Mouse (Mus musculus): Measurements from ENCODE around the gene Gm44973. TPM values are rescaled to one million over a fixed set of nuclear protein-coding genes. Genes with fewer than 3 reads are reported as not detected.

Gene Gm44973
- polyA plus RNA-seq, 2 experiments = 0.03 to 1.9 TPM

DNA sequence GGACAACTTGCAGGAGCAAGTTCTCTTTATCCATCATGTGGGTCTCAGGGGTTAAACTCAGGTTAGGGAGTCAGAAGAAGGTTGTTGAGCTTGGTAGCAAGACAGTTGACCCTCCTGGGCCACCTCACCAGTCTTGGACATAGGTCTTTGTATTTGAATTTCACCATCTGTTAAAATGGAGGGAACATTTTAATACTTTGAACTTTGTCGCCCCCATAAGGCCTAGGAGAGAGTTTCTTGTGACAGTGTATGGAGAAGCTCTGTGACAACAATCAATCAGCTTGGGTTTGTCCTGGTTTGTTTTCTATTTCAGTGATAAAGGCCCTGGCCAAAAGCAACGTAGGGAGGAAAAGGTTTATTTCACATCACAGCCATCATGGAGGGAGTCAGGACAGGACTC, 32.0 kb downstream of the Gm44973 start:
- Histone ChIP-seq H3K27me3 (ENCODE audit: control insufficient read depth, insufficient read depth, low read length) (peaks cover 30% of the 10 kb centered on the region), H3K4me1 (replicated peaks; ENCODE audit: control insufficient read depth in 2 of 2, insufficient read depth in 2 of 2, low read length in 1 of 2) (peaks cover 0 to 9% of the 10 kb centered on the region in 2 experiments; a peak in 2 of 4 replicates), H3K27ac (no peak overlapping the region), H3K9ac (replicated peaks) (no peak overlapping the region), H3K4me2 (ENCODE audit: low read depth) (no peak overlapping the region), H3K4me3 (ENCODE audit: insufficient read depth in 1 of 2, low read depth in 2 of 2, low read length in 2 of 2) (no peak overlapping the region), H3K9me3 (ENCODE audit: control insufficient read depth, low read length) (no peaks in the 10 kb centered on the region), H3K36me3 (replicated peaks; ENCODE audit: control insufficient read depth, insufficient read depth, low read depth) (no peaks in the 10 kb centered on the region)
- 13% methylated on average over 2 of the region's 2 CpGs for WGBS (ENCODE audit: insufficient replicate concordance)
- ATAC-seq (ENCODE audit: insufficient read depth) (no peak), DNase-seq (ENCODE audit: low read depth in 3 of 3, low spot score in 3 of 3) (peak in 1 of 3 experiments; percentile 32)
- peak; percentile 49 for TF ChIP-seq CTCF (IDR thresholded peaks at IDR 0.05; ENCODE audit: low read depth)
- no peak for TF ChIP-seq EP300 (IDR thresholded peaks at IDR 0.05; ENCODE audit: low read depth)

GRCm38 (mm10) chr7:5051193-5052192, 36.2 kb downstream of the Gm44973 start, which contains the start of gene Zfp580:
Zfp580 (plus strand) TSS chr7:5051538.
- H3K27me3 ChIP-seq (ENCODE audit: control insufficient read depth, insufficient read depth, low read length) = peaks cover 72% of the 10 kb centered on the region
- H3K27ac ChIP-seq = no peak within 1 kb of the TSS
- DNase-seq (ENCODE audit: low read depth in 3 of 3, low spot score in 3 of 3) (no peak), ATAC-seq (ENCODE audit: insufficient read depth) (peak; percentile 55)
- peak within 1 kb of the TSS; percentile 68 for H3K4me2 ChIP-seq (ENCODE audit: low read depth)
- H3K4me3 ChIP-seq (ENCODE audit: insufficient read depth in 1 of 2, low read depth in 2 of 2, low read length in 2 of 2) = peak within 1 kb of the TSS; percentile 58 to 59
- WGBS (ENCODE audit: insufficient replicate concordance) = 1% methylated on average over 65 of the region's 65 CpGs
- H3K36me3 ChIP-seq (replicated peaks; ENCODE audit: control insufficient read depth, insufficient read depth, low read depth) = no peaks in the 10 kb centered on the region
- H3K9me3 ChIP-seq (ENCODE audit: control insufficient read depth, low read length) = no peaks in the 10 kb centered on the region
- peaks cover 0 to 9% of the 10 kb centered on the region in 2 experiments; a peak in 2 of 4 replicates for H3K4me1 ChIP-seq (replicated peaks; ENCODE audit: control insufficient read depth in 2 of 2, insufficient read depth in 2 of 2, low read length in 1 of 2)
- TF ChIP-seq EP300 (IDR thresholded peaks at IDR 0.05; ENCODE audit: low read depth) (no peak), CTCF (IDR thresholded peaks at IDR 0.05; ENCODE audit: low read depth) (no peak)
- H3K9ac ChIP-seq (replicated peaks) = peak within 1 kb of the TSS; percentile 48; the same call in 1 of the 2 replicates

GRCm38 (mm10) chr7:5052438-5052837, 37.1 kb downstream of the Gm44973 start:
- no peaks in the 10 kb centered on the region for H3K9me3 ChIP-seq (ENCODE audit: control insufficient read depth, low read length)
- 2% methylated on average over 11 of the region's 12 CpGs for WGBS (ENCODE audit: insufficient replicate concordance)
- H3K27me3 ChIP-seq (ENCODE audit: control insufficient read depth, insufficient read depth, low read length) = peaks cover 81% of the 10 kb centered on the region
- H3K36me3 ChIP-seq (replicated peaks; ENCODE audit: control insufficient read depth, insufficient read depth, low read depth) = no peaks in the 10 kb centered on the region
- DNase-seq (ENCODE audit: low read depth in 3 of 3, low spot score in 3 of 3) = no peak
- H3K27ac ChIP-seq = no peak overlapping the region
- H3K9ac ChIP-seq (replicated peaks) = no peak overlapping the region
- no peak for TF ChIP-seq EP300 (IDR thresholded peaks at IDR 0.05; ENCODE audit: low read depth)
- TF ChIP-seq CTCF (IDR thresholded peaks at IDR 0.05; ENCODE audit: low read depth) = no peak
- peak overlapping the region in 1 of 2 experiments; percentile 31; a peak in 2 of 4 replicates for H3K4me3 ChIP-seq (ENCODE audit: insufficient read depth in 1 of 2, low read depth in 2 of 2, low read length in 2 of 2)
- H3K4me2 ChIP-seq (ENCODE audit: low read depth) = peak overlapping the region; percentile 36
- peaks cover 0 to 7% of the 10 kb centered on the region in 2 experiments; a peak in 2 of 4 replicates for H3K4me1 ChIP-seq (replicated peaks; ENCODE audit: control insufficient read depth in 2 of 2, insufficient read depth in 2 of 2, low read length in 1 of 2)
- ATAC-seq (ENCODE audit: insufficient read depth) = no peak

DNA sequence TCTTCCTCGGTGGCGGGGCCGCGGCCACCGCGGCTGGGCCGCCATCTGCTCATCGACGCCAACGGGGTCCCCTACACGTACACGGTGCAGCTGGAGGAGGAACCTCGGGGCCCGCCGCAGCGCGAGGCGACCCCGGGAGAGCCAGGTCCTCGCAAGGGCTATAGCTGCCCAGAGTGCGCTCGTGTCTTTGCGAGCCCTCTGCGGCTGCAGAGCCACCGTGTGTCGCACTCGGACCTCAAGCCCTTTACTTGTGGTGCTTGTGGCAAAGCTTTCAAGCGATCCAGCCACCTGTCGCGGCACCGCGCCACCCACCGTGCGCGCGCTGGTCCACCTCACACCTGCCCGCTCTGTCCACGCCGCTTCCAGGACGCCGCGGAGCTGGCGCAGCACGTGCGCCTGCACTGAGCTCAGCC, 37.6 kb downstream of the Gm44973 start:
- DNase-seq (ENCODE audit: low read depth in 3 of 3, low spot score in 3 of 3) (no peak), ATAC-seq (ENCODE audit: insufficient read depth) (no peak)
- no peak overlapping the region for H3K27ac ChIP-seq
- no peak overlapping the region for H3K9ac ChIP-seq (replicated peaks)
- H3K4me1 ChIP-seq (replicated peaks; ENCODE audit: control insufficient read depth in 2 of 2, insufficient read depth in 2 of 2, low read length in 1 of 2) = peaks cover 0 to 7% of the 10 kb centered on the region in 2 experiments; a peak in 2 of 4 replicates
- TF ChIP-seq CTCF (IDR thresholded peaks at IDR 0.05; ENCODE audit: low read depth) = no peak
- TF ChIP-seq EP300 (IDR thresholded peaks at IDR 0.05; ENCODE audit: low read depth) = no peak
- peaks cover 86% of the 10 kb centered on the region for H3K27me3 ChIP-seq (ENCODE audit: control insufficient read depth, insufficient read depth, low read length)
- H3K4me2 ChIP-seq (ENCODE audit: low read depth) = peak overlapping the region; percentile 38
- peak overlapping the region in 1 of 2 experiments; percentile 31; a peak in 2 of 4 replicates for H3K4me3 ChIP-seq (ENCODE audit: insufficient read depth in 1 of 2, low read depth in 2 of 2, low read length in 2 of 2)
- H3K36me3 ChIP-seq (replicated peaks; ENCODE audit: control insufficient read depth, insufficient read depth, low read depth) = no peaks in the 10 kb centered on the region
- 7% methylated on average over 45 of the region's 45 CpGs for WGBS (ENCODE audit: insufficient replicate concordance)
- no peaks in the 10 kb centered on the region for H3K9me3 ChIP-seq (ENCODE audit: control insufficient read depth, low read length)
